Mouse (Mus musculus) layer of hippocampus, postnatal 10 days (tissue): Measurements from ENCODE around the gene Cavin2. TPM values are rescaled to one million over a fixed set of nuclear protein-coding genes. Genes with fewer than 3 reads are reported as not detected.

Experiments used
- DNase-seq, 2 experiments: peaks; one replicate each; pipeline ENCODE4 v3.0.0; 2021; ENCODE audit warnings: low spot score in 2 of 2
- long read RNA-seq: library from polyadenylated mRNA; stranded (forward); transcript quantifications from one replicate; pipeline ENCODE4 v2.0.0, GENCODE M21; 2023
- total RNA-seq, 2 experiments: library from RNA; stranded (reverse); gene quantifications; 2 replicates each; pipeline ENCODE4 v1.2.3; 2021

Gene Cavin2
- 1 to 10 TPM; 4.2 to 4.8 TPM for total RNA-seq
- long read RNA-seq, transcript Cavin2-201 (2 exons, 3,055 nt): major isoform, 7 of 9 reads
- long read RNA-seq, partial matches to known transcripts: 2 of 9 reads
- long read RNA-seq, other reads (novel, unspliced or antisense): 0 of 9 reads

DNA sequence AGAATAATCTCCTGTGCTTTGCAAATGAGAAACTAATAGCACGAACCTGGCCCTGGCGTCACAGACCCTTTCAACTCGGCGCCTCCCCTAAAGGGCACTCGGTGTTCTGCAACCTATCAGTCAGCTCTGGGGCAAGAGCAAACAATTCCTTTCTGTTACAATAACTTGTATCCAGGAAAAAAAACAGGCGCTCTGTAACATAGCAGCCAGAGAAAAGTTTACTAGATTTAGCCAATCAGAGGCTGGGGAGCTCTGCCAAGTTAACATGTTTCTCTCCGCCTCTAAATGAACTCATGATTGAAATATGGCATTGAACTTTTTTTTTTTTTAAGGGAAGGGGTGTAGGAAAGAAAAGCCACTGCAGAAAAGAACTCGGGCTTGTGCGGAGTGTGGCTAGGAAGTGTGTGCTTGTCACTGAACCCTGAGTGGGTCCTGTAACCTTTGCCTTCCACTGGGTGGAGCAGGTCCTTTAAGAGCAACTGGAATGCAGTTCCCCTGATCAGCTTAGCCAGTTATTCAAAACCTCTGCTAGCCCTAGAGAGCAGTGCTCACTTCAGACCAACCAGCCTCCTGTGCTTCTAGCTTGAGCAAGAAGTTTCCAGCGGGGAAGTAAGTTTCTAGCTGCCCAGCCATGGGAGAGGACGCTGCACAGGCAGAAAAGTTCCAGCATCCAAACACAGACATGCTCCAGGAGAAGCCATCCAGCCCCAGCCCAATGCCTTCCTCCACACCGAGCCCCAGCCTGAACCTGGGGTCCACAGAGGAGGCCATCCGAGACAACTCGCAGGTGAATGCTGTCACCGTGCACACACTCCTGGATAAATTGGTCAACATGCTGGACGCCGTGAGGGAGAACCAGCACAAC, at the start of gene Cavin2:
Cavin2 (plus strand) TSS at position 372 of the 865 bp plus-strand sequence.
- no peak for DNase-seq

- DNase-seq: no peak
Measured at GRCm38 (mm10) chr1:51241311-51241986, 47.5 kb upstream of the Cavin2 start.

GRCm38 (mm10) chr1:51243294-51243693, 45.6 kb upstream of the Cavin2 start:
- DNase-seq: no peak

GRCm38 (mm10) chr1:51243869-51244268, 45.1 kb upstream of the Cavin2 start:
- no peak for DNase-seq

- no peak for DNase-seq
Measured at GRCm38 (mm10) chr1:51245381-51245780, 43.5 kb upstream of the Cavin2 start.

DNA sequence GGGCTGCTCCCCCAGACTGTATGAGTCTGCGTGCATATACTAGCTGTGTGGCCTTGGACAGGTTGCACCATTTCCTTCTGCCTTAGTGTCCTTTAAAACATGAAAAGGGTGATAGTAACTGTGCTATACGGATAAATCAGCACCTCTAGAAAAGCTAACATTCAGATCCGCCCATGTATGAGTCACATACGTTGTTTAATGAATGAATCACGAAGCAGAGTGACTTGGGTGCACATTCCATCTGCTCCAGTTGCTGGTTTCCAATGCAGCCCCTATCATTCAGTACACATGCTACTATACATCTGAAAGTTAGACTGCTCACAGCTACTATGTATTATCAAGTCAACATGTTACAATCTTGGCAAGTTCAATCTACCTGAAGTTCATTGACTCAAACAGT, 38.6 kb upstream of the Cavin2 start:
- no peak for DNase-seq

DNA sequence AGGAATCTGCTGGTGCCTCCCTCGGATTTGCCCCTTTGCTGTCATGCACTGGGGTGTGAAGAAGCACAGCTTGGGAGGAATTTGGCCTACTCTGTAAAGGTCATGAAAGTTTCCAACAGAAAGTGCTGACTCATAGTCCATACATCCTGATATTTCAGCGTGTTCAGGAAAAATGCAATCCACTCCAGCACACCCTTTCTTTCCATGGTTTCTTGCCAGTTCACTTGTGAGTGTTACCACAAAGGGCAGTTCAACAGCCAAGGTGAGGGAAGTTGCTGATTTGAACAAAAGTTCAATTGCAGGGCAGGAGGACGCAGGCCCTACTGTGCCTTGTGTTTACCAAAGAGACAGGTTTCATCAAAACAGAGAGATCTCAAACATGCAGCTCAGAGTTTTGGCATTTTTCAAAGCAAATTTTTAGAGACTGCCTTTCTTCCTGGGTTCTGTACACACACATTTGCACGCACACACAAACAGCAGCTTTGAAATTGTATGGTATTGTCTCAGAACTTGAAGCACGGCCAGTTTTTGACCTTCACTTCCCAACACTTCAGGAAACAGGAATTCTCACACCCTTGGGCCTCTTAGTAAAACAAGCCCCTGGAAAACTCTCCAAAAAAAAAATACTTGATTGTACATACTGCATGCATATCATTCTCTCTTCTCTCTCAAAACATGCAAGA, 23.7 kb upstream of the Cavin2 start:
- no peak for DNase-seq

- no peak for DNase-seq
Measured at GRCm38 (mm10) chr1:51265926-51266325, 23.0 kb upstream of the Cavin2 start.

- no peak for DNase-seq
Measured at GRCm38 (mm10) chr1:51267125-51267524, 21.8 kb upstream of the Cavin2 start.

DNA sequence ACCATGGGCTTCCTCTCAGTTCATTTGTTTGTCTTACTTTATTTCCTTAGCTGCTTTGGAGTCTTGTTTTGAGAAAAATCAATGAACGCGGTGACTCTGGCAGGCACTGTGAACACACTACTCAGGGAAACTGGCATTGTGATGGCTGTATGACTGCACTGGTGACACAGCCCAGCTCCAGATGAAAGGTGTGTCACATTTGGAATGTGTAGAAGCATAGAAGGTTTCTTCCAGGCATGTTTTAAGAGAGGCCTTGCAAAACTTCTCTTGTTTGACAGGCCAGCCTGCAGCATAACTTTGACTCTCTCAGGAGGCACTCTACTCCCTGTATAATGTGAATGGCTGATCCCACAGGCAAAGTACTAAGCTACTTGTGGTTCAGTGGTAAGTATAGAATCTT, 20.7 kb upstream of the Cavin2 start:
- DNase-seq: no peak

- no peak for DNase-seq
Measured at GRCm38 (mm10) chr1:51270196-51270935, 18.6 kb upstream of the Cavin2 start.

- no peak for DNase-seq
Measured at GRCm38 (mm10) chr1:51271845-51272244, 17.1 kb upstream of the Cavin2 start.

DNA sequence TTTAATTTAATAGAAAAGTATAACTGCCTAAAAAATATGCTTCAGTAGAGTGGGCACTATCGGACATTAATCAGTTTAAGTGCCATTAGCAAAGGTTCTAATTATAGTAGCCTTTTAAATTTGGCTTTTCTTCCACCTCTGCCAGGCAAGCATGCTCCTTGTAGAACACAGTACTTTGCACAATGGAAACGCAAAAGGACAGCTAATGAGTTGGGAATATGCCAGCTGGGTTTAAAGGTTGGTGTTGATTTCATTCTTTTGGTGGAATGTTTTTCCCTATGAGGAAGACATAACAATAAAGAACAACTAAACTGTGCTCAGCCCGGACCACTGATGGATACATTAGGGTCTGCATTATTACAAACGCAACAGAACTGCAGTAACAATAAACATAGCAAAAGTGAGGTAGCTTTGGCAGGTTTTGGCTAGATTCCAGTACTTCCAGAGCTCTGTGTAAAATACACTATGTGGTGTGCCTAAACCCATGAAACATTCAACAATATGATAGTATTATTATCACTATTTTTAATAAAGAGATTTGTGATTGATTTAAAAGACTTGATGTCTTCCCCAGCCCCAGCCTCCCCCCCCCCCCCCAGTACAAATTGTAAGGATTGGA, 16.2 kb upstream of the Cavin2 start:
- no peak for DNase-seq

- no peak for DNase-seq
Measured at GRCm38 (mm10) chr1:51277879-51278567, 10.9 kb upstream of the Cavin2 start.

DNA sequence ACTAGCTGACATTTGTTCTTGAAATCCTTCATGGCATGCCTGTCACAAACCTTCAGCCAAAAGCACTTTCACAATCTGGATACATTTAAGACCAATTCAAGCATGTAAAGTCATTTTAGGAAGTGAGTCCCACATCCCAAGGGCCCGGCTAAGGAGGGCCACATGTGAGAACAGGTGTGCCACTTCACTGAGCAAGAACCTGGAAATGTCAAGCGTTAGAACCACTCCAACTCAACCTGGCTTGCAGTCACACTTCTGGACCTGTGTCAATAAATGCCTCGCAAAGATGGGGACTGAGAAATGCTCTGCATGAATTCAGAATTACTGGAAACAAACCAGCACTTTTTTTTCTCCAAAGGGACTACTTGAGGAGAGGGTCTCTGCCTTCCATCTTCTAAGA, 725 bp upstream of the Cavin2 start:
- DNase-seq: no peak

GRCm38 (mm10) chr1:51289620-51290445, 907 bp downstream of the Cavin2 start:
- no peak for DNase-seq

GRCm38 (mm10) chr1:51290634-51291033, 1.7 kb downstream of the Cavin2 start:
- DNase-seq: peak in 1 of 2 experiments; percentile 29

- DNase-seq: peak in 1 of 2 experiments; percentile 28
Measured at GRCm38 (mm10) chr1:51292348-51292747, 3.4 kb downstream of the Cavin2 start.
